Mouse (Mus musculus): ENCODE results near the gene Gab3. TPM values are rescaled to one million over a fixed set of nuclear protein-coding genes. Genes with fewer than 3 reads are reported as not detected.
"Not testable (repeated sequence)": the region's sequence is repeated elsewhere in the genome, so short reads cannot be mapped to it uniquely, and the experiment has no call there.

Gab3 gene
- total RNA-seq, 1 experiment = 0.31 TPM

- no peaks in the 10 kb centered on the region for H3K36me3 ChIP-seq (ENCODE audit: control insufficient read depth, insufficient read depth, low read length, poor library complexity, severe bottlenecking)
- H3K9me3 ChIP-seq (ENCODE audit: control insufficient read depth, insufficient read depth, low read depth, low read length) = no peaks in the 10 kb centered on the region
- no peak overlapping the region for H3K4me3 ChIP-seq (ENCODE audit: insufficient read depth in 1 of 2, low read depth in 1 of 2, low read length in 2 of 2, poor library complexity in 1 of 2, severe bottlenecking in 1 of 2)
- no peaks in the 10 kb centered on the region for H3K4me1 ChIP-seq (ENCODE audit: control insufficient read depth in 2 of 2, insufficient read depth in 2 of 2, low read length in 2 of 2, poor library complexity in 1 of 2)
- in situ Hi-C loops (cut with MboI; ENCODE audit: low sequenced_read_pairs in 2 of 2, unreplicated experiment in 2 of 2) = no loop called here
- no peak for TF ChIP-seq CHD2 (IDR thresholded peaks at IDR 0.05; ENCODE audit: low read depth, low read length)
- no peak overlapping the region for H3K27ac ChIP-seq (ENCODE audit: insufficient read depth, low read depth, low read length, poor library complexity, severe bottlenecking)
- no peak overlapping the region for H3K9ac ChIP-seq (ENCODE audit: insufficient read depth, low read depth, low read length, poor library complexity, severe bottlenecking)
- no peak for DNase-seq (ENCODE audit: low read depth, low spot score)
Measured at GRCm38 (mm10) chrX:75044595-75044994, 40.7 kb downstream of the Gab3 start.

- in situ Hi-C loops (cut with MboI; ENCODE audit: low sequenced_read_pairs in 2 of 2, unreplicated experiment in 2 of 2) = no loop called here
- TF ChIP-seq HCFC1 (IDR thresholded peaks at IDR 0.05; ENCODE audit: borderline replicate concordance, insufficient read depth, low read length) (no peak), MAFK (IDR thresholded peaks at IDR 0.05; ENCODE audit: insufficient read depth, low read depth, low read length) (no peak), ZC3H11A (IDR thresholded peaks at IDR 0.05; ENCODE audit: borderline replicate concordance, low read depth, low read length) (no peak), ZNF384 (IDR thresholded peaks at IDR 0.05; ENCODE audit: low read depth, low read length) (no peak), CHD2 (IDR thresholded peaks at IDR 0.05; ENCODE audit: low read depth, low read length) (no peak)
- no peak overlapping the region for H3K27ac ChIP-seq (ENCODE audit: insufficient read depth, low read depth, low read length, poor library complexity, severe bottlenecking)
Measured at GRCm38 (mm10) chrX:75036626-75037025, 48.6 kb downstream of the Gab3 start.

GRCm38 (mm10) chrX:75035162-75035561 lies 50.1 kb downstream of the Gab3 start:
- Histone ChIP-seq H3K9me3 (ENCODE audit: control insufficient read depth, insufficient read depth, low read depth, low read length) (no peaks in the 10 kb centered on the region), H3K4me3 (ENCODE audit: insufficient read depth in 1 of 2, low read depth in 1 of 2, low read length in 2 of 2, poor library complexity in 1 of 2, severe bottlenecking in 1 of 2) (no peak overlapping the region), H3K27ac (ENCODE audit: insufficient read depth, low read depth, low read length, poor library complexity, severe bottlenecking) (no peak overlapping the region), H3K36me3 (ENCODE audit: control insufficient read depth, insufficient read depth, low read length, poor library complexity, severe bottlenecking) (no peaks in the 10 kb centered on the region), H3K4me1 (ENCODE audit: control insufficient read depth in 2 of 2, insufficient read depth in 2 of 2, low read length in 2 of 2, poor library complexity in 1 of 2) (no peaks in the 10 kb centered on the region), H3K9ac (ENCODE audit: insufficient read depth, low read depth, low read length, poor library complexity, severe bottlenecking) (no peak overlapping the region)
- no peak for DNase-seq (ENCODE audit: low read depth, low spot score)
- TF ChIP-seq CHD2 (IDR thresholded peaks at IDR 0.05; ENCODE audit: low read depth, low read length) = no peak
- in situ Hi-C loops (cut with MboI; ENCODE audit: low sequenced_read_pairs in 2 of 2, unreplicated experiment in 2 of 2) = no loop called here

More at GRCm38 (mm10) chrX:75036626-75037025, 48.6 kb downstream of the Gab3 start:
- H3K4me1 ChIP-seq (ENCODE audit: control insufficient read depth in 2 of 2, insufficient read depth in 2 of 2, low read length in 2 of 2, poor library complexity in 1 of 2) = no peaks in the 10 kb centered on the region
- H3K9me3 ChIP-seq (ENCODE audit: control insufficient read depth, insufficient read depth, low read depth, low read length) = no peaks in the 10 kb centered on the region
- H3K9ac ChIP-seq (ENCODE audit: insufficient read depth, low read depth, low read length, poor library complexity, severe bottlenecking) = no peak overlapping the region
- no peak for DNase-seq (ENCODE audit: low read depth, low spot score)
- no peak overlapping the region for H3K4me3 ChIP-seq (ENCODE audit: insufficient read depth in 1 of 2, low read depth in 1 of 2, low read length in 2 of 2, poor library complexity in 1 of 2, severe bottlenecking in 1 of 2)
- no peaks in the 10 kb centered on the region for H3K36me3 ChIP-seq (ENCODE audit: control insufficient read depth, insufficient read depth, low read length, poor library complexity, severe bottlenecking)

GRCm38 (mm10) chrX:75034054-75034453 lies 51.2 kb downstream of the Gab3 start:
- H3K27ac ChIP-seq (ENCODE audit: insufficient read depth, low read depth, low read length, poor library complexity, severe bottlenecking); in situ Hi-C loops (cut with MboI; ENCODE audit: low sequenced_read_pairs in 2 of 2, unreplicated experiment in 2 of 2); H3K9ac ChIP-seq (ENCODE audit: insufficient read depth, low read depth, low read length, poor library complexity, severe bottlenecking); H3K9me3 ChIP-seq (ENCODE audit: control insufficient read depth, insufficient read depth, low read depth, low read length); H3K36me3 ChIP-seq (ENCODE audit: control insufficient read depth, insufficient read depth, low read length, poor library complexity, severe bottlenecking); H3K4me1 ChIP-seq (ENCODE audit: control insufficient read depth in 2 of 2, insufficient read depth in 2 of 2, low read length in 2 of 2, poor library complexity in 1 of 2); DNase-seq (ENCODE audit: low read depth, low spot score); H3K4me3 ChIP-seq (ENCODE audit: insufficient read depth in 1 of 2, low read depth in 1 of 2, low read length in 2 of 2, poor library complexity in 1 of 2, severe bottlenecking in 1 of 2): not testable (repeated sequence)

GRCm38 (mm10) chrX:74983734-74984133 lies 101.5 kb downstream of the Gab3 start:
- Histone ChIP-seq H3K9me3 (ENCODE audit: control insufficient read depth, insufficient read depth, low read depth, low read length) (no peaks in the 10 kb centered on the region), H3K27ac (ENCODE audit: insufficient read depth, low read depth, low read length, poor library complexity, severe bottlenecking) (no peak overlapping the region), H3K4me1 (ENCODE audit: control insufficient read depth in 2 of 2, insufficient read depth in 2 of 2, low read length in 2 of 2, poor library complexity in 1 of 2) (no peaks in the 10 kb centered on the region), H3K9ac (ENCODE audit: insufficient read depth, low read depth, low read length, poor library complexity, severe bottlenecking) (no peak overlapping the region), H3K4me3 (ENCODE audit: insufficient read depth in 1 of 2, low read depth in 1 of 2, low read length in 2 of 2, poor library complexity in 1 of 2, severe bottlenecking in 1 of 2) (no peak overlapping the region), H3K36me3 (ENCODE audit: control insufficient read depth, insufficient read depth, low read length, poor library complexity, severe bottlenecking) (no peaks in the 10 kb centered on the region)
- DNase-seq (ENCODE audit: low read depth, low spot score) = no peak
- TF ChIP-seq CHD2 (IDR thresholded peaks at IDR 0.05; ENCODE audit: low read depth, low read length) (no peak), MAFK (IDR thresholded peaks at IDR 0.05; ENCODE audit: insufficient read depth, low read depth, low read length) (no peak), HCFC1 (IDR thresholded peaks at IDR 0.05; ENCODE audit: borderline replicate concordance, insufficient read depth, low read length) (no peak), ZC3H11A (IDR thresholded peaks at IDR 0.05; ENCODE audit: borderline replicate concordance, low read depth, low read length) (no peak), ZNF384 (IDR thresholded peaks at IDR 0.05; ENCODE audit: low read depth, low read length) (no peak)
- in situ Hi-C loops (cut with MboI; ENCODE audit: low sequenced_read_pairs in 2 of 2, unreplicated experiment in 2 of 2) = no loop called here

All from ES-E14 (cell line).